Mouse (Mus musculus) ES-E14 (cell line): ENCODE results near the gene Adck1.

Source experiments
- CHD2 ChIP-seq: IDR thresholded peaks from 2 replicates; pipeline ENCODE4 v1.6.1; 2014; ENCODE audit warnings: mild to moderate bottlenecking, low read depth, low read length, inconsistent platforms
- HCFC1 ChIP-seq: IDR thresholded peaks from 2 replicates; pipeline ENCODE4 v1.6.1; 2012; ENCODE audit warnings: low read length, inconsistent platforms, borderline replicate concordance; ENCODE audit not compliant: insufficient read depth
- MAFK ChIP-seq: IDR thresholded peaks from 2 replicates; pipeline ENCODE4 v1.6.1; 2014; ENCODE audit warnings: mild to moderate bottlenecking, low read depth, low read length, inconsistent platforms; ENCODE audit not compliant: insufficient read depth
- ZNF384 ChIP-seq: IDR thresholded peaks from 2 replicates; pipeline ENCODE4 v1.6.1; 2012; ENCODE audit warnings: low read depth, low read length, inconsistent platforms

GRCm38 (mm10) chr12:88457021-88457420 is 96.7 kb downstream of the Adck1 start:
- TF ChIP-seq CHD2 (no peak), MAFK (no peak), ZNF384 (no peak), HCFC1 (no peak)
